Mouse (Mus musculus) adrenal gland, postnatal 10 days (tissue): ENCODE results near the gene Clcn5. TPM values are rescaled to one million over a fixed set of nuclear protein-coding genes. Genes with fewer than 3 reads are reported as not detected.

Experiments used
- DNase-seq: peaks from one replicate; pipeline ENCODE4 v3.0.0; 2021; ENCODE audit warnings: mixed read lengths
- long read RNA-seq, 2 experiments: library from polyadenylated mRNA; stranded (forward); transcript quantifications; one replicate each; pipeline ENCODE4 v2.0.0; 2021
- total RNA-seq, 2 experiments: library from RNA; stranded (reverse); gene quantifications; 2 replicates each; pipeline ENCODE4 v1.2.3; 2021

Gene Clcn5
- 10 to 100 TPM; 26.3 to 28.0 TPM for total RNA-seq
- long read RNA-seq, experiment 1, partial matches to known transcripts: 1 of 6 reads
- long read RNA-seq, experiment 1, other reads (novel, unspliced or antisense): 5 of 6 reads
- long read RNA-seq, experiment 2, partial matches to known transcripts: 0 of 1 reads
- long read RNA-seq, experiment 2, other reads (novel, unspliced or antisense): 1 of 1 reads

- DNase-seq: peak; percentile 95
These were observed at the start of gene Clcn5 for GRCm38 (mm10) chrX:7319089-7319721. Gene Clcn5, minus strand, starts transcription at chrX:7319358.

- DNase-seq: no peak
These were observed 6.3 kb upstream of the Clcn5 start for GRCm38 (mm10) chrX:7325455-7325854.

DNA sequence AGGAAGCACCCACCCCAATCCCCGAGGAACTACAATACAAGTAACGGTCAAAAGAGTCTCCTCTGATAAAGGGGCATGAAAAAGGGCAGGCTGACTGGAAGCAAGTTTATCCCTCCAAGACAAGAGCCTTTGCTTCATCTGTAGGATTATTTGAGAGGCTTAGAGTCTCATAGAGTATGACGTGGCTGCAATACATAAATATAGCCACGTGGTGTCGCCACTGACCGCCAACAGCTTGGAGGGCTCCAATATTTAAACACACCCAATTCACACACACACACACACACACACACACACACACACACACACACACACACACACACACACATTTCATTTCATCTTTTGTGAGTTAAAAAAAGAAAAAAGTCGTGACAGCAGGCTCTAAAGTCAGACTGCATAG lies 3.1 kb upstream of the Clcn5 start:
- peak; percentile 74 for DNase-seq

GRCm38 (mm10) chrX:7320571-7320970 lies 1.4 kb upstream of the Clcn5 start:
- no peak for DNase-seq

- DNase-seq: peak; percentile 49
These were observed 570 bp downstream of the Clcn5 start for GRCm38 (mm10) chrX:7318551-7319025.

- no peak for DNase-seq
These were observed 4.0 kb downstream of the Clcn5 start for GRCm38 (mm10) chrX:7315115-7315514.

GRCm38 (mm10) chrX:7314645-7315044 lies 4.5 kb downstream of the Clcn5 start:
- no peak for DNase-seq

DNA sequence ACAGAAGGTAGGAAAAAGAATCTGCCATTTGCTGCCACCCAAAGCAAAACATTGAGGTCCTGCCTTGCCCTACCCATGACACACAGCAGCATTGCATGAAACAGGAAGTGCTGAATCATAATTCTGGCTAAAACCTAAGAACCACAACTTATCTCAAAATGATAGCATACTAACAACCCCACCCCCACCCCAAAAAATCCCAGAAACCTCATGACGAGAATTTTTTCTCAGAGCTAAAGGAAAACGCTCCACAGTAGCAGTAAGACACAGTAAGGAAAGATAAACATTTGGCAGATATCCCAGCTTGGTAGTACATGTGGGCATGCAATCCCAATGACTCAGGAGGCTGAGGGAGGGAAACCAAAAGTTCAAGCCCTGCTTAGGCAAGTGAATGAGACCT lies 10.9 kb downstream of the Clcn5 start:
- DNase-seq: no peak

DNA sequence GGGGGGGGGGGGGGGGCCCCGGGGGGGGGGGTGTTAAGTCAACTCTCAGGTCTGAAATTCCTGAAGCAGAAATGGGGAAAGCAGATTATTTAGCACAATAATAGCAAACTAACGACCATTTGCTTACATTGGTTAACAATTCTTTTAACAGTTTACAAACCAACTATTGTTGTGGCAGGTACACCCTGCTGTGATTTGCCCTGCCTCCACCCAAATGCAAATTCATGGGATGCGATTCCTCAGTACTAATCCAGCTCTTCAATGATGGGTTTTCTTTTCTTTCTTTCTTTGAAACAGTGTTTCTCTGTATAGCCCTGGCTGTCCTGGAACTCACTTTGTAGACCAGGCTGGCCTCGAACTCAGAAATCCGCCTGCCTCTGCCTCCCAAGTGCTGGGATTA lies 12.3 kb downstream of the Clcn5 start:
- no peak for DNase-seq

- DNase-seq: no peak
These were observed 26.2 kb downstream of the Clcn5 start for GRCm38 (mm10) chrX:7292981-7293380.

DNA sequence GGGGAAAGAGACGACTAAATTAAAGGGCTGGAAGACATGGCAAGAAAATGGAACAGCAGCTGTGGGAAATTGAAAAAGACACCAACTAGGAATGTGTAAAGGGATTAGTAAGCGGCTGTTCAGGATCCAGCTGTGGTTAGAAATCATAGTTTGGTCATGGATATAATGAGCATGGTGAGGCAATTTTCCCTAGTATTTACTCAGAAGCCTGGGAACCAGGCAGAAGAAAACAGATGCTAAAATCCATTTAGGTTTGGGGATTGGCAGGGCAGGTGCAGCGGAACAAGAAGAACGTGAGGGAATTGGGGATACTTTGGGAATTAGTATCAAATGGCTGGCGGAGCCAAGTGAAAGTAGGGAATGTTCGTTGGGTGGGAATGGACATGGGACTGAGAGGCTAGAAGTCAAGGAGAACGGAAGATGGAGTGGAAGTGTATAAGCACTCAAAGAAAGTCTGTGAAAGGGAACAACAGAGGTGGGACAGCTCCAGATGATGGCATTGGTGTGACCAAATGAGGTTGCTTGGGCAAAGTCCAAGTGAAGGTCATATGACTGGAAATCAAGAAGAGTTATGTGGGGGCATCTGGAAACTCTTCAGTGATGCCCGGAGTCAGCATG lies 26.9 kb downstream of the Clcn5 start:
- no peak for DNase-seq

DNA sequence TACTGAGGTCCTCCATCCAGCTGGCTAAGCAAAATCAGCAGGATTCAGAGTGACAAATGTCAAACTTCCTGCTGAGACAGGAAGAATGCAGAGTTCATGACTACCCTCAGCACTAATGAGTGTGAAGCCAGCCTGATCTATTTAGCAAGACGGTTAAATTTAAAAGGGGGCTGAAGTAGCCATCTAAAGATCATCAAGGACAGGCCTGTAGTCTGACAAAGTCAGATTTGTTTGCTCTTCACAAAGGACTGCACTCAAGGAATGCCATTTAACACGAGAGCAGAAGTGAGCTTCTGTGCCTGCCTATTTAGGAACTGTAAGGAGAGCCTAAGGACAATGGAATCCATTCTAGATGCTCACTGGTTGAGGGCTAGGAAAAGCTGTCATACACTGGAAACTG lies 30.2 kb downstream of the Clcn5 start:
- no peak for DNase-seq

DNA sequence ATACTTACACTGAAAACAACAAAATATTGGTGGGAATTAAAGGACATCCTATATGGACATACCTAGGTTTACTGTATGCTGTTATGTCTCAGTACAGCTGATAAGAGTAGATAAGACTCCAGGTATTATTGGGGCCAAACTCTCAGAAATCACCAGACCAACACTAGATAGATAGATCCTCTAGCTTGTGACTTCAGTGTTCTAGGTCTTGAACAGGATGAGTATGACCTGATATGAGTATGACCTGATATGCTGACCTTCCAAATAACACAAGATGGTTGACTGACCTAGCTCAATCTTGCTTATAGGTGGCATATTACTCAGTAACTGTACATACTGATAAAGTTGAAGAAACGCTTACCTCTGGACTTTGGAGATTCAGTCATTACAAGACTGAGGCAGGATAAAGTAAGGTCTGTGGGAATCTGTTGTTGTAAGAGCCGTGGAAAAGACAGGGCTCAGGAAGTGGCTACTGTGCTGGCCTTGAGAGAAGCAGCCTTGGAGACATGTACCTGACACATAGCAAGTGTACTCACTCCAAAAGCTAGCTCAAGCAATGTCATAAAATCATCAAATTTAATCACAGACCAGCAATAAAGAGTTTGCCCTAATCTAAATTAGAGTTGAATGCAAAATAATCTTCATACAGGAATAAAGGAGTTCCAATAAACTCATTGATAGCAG lies 32.0 kb downstream of the Clcn5 start:
- DNase-seq: no peak

- DNase-seq: no peak
These were observed 36.5 kb downstream of the Clcn5 start for GRCm38 (mm10) chrX:7282636-7283035.

GRCm38 (mm10) chrX:7279722-7280121 lies 39.4 kb downstream of the Clcn5 start:
- no peak for DNase-seq

GRCm38 (mm10) chrX:7276564-7276963 lies 42.6 kb downstream of the Clcn5 start:
- DNase-seq: no peak

GRCm38 (mm10) chrX:7261149-7261548 lies 58.0 kb downstream of the Clcn5 start:
- DNase-seq: no peak

DNA sequence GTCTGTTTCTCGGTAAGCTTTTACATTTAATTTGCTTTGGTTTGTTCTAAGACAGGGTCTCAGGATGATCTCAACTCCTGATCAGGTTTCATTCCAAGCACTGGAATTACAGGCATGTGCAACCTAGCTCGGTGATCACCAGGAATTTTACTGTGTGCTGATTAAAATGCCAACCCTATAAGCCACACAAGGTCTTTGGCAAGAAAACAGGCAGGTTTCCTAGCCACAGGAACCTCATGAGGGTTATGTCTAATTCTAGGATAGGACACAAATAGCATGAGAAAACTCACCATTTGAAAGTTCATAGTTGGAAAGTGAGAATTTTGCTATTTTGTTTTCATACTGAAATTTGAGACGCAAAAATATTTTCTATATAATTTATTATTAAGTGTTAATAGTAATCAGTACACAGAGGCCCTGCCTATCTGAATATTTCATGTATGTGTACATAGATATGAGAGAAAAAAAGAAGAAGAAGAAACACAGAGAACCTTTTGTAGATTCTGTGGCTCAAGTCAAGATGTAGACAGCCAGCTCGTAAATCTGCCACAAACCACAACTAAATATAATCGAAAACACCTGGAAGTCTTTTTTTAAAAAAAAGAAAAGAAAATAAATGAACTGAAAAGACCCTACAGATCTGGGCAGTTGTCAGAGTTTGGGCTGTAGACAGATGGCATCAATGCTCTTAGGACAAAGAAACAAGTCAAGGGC lies 58.6 kb downstream of the Clcn5 start:
- DNase-seq: no peak

DNA sequence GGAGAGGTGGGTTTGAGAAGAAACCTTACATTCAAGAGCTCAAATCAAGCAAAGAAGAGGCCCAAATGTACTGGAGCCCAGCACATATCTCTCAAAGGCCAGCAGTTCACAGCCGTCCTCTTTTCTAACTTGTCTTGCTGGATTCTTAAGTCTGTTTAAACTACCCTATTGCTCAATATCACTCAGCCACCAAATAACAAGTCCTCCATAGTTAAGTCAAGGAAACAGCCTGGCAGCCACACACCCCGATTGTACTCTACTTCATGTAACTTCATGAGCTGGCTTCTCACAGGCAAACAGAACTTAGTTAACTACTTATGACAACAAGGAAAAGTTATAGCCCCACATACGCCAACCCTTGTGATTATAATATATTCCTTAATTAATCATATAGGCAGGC lies 59.4 kb downstream of the Clcn5 start:
- no peak for DNase-seq

GRCm38 (mm10) chrX:7256022-7256421 lies 63.1 kb downstream of the Clcn5 start:
- no peak for DNase-seq

GRCm38 (mm10) chrX:7204099-7204498 lies 115.1 kb downstream of the Clcn5 start:
- DNase-seq: no peak

- DNase-seq: no peak
These were observed 115.6 kb downstream of the Clcn5 start for GRCm38 (mm10) chrX:7203535-7203934.

DNA sequence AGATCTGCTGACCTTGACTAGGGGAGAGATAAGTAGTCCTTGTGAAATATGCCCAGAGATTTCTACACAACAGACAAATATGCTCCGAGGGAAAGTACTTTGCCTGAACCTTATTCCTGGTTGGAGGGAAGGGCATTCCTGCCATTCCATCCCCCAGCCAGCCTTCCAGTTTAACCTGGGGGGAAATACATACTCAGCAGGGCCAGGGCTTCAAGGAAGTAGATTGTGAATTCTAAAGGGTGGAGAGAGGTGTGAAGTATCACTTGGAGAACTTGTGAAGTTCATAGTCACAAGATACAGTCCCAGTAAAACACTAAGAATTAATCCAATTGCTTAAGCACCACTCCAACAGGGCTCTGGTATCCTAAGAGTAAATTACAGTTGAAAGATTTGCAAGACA lies 121.3 kb downstream of the Clcn5 start:
- DNase-seq: no peak
